Mouse (Mus musculus) hindbrain, embryonic 12.5 days (tissue): ENCODE measurements around the gene Spz1. TPM values are rescaled to one million over a fixed set of nuclear protein-coding genes. Genes with fewer than 3 reads are reported as not detected.
"Not testable (repeated sequence)": the region's sequence is repeated elsewhere in the genome, so short reads cannot be mapped to it uniquely, and the experiment has no call there.

Experiments used
- ATAC-seq: fragments of 200-750 bp; cut with Nextera tagmentation; 2 replicates; pipeline ENCODE4 v1.8.0; 2017; ENCODE audit warnings: moderate TSS enrichment; ENCODE audit not compliant: low FRiP score
- H3K27ac ChIP-seq: fragments of 300-500 bp; sonication (generic); 2 replicates; pipeline ENCODE4 v1.5.1; 2016; ENCODE audit warnings: mild to moderate bottlenecking
- H3K27me3 ChIP-seq: fragments of 300-500 bp; sonication (generic); 2 replicates; pipeline ENCODE4 v1.6.1; 2016; ENCODE audit warnings: mild to moderate bottlenecking
- H3K36me3 ChIP-seq: fragments of 300-500 bp; sonication (generic); 2 replicates; pipeline ENCODE4 v1.6.1; 2016; ENCODE audit warnings: mild to moderate bottlenecking
- H3K4me1 ChIP-seq: fragments of 300-500 bp; sonication (generic); 2 replicates; pipeline ENCODE4 v1.6.1; 2016
- H3K4me2 ChIP-seq: fragments of 300-500 bp; sonication (generic); replicated peaks from 2 replicates; pipeline ENCODE4 v1.6.1; 2016; ENCODE audit warnings: mild to moderate bottlenecking
- H3K4me3 ChIP-seq: fragments of 300-500 bp; sonication (generic); 2 replicates; pipeline ENCODE4 v1.5.1; 2016; ENCODE audit warnings: mild to moderate bottlenecking
- H3K9ac ChIP-seq: fragments of 300-500 bp; sonication (generic); 2 replicates; pipeline ENCODE4 v1.6.1; 2016; ENCODE audit warnings: mild to moderate bottlenecking, moderate library complexity
- H3K9me3 ChIP-seq: fragments of 300-500 bp; sonication (generic); replicated peaks from 2 replicates; pipeline ENCODE4 v1.6.1; 2016; ENCODE audit warnings: mild to moderate bottlenecking
- WGBS: fragments of 180-500 bp; shearing (Covaris S2); methylation state at CpG from one replicate; pipeline ENCODE4 v1.1.7; 2016; 5-methylcytosine and 5-hydroxymethylcytosine counted together
- polyA plus RNA-seq: library from polyadenylated mRNA; unstranded; fragments of >200 nt; fragmentation: Nextera tagmentation; extraction: Ambion mirVana; gene quantifications from 2 replicates; pipeline ENCODE4 v1.2.1, GENCODE M21; 2016

The Spz1 gene
- not detected in 2 replicates for polyA plus RNA-seq

DNA sequence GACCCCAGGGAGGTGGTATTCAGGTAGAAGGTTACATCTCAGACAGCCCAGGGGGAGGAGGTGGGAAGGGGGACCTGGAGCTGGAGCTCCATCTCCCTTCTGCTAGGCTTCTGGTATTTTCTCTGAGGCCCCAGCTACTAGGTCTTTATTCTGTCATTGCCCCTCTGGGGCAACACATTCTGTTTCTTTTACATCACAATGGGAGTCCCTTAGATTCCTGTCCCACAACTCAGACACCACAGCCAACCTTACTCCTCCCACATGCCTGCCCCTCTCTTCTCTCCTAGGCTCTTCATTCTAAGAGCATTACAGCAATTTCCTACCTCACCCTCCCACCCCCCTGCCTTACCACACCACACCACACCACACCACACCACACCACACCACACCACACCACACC is at the start of gene Spz1:
Spz1 (minus strand) TSS at position 101 of the 400 bp plus-strand sequence.
- Histone ChIP-seq H3K27ac (no peak within 1 kb of the TSS), H3K9me3 (no peaks in the 10 kb centered on the region), H3K36me3 (no peaks in the 10 kb centered on the region), H3K9ac (no peak within 1 kb of the TSS), H3K4me2 (no peak within 1 kb of the TSS), H3K4me3 (no peak within 1 kb of the TSS), H3K27me3 (no peaks in the 10 kb centered on the region), H3K4me1 (no peaks in the 10 kb centered on the region)
- no peak for ATAC-seq

DNA sequence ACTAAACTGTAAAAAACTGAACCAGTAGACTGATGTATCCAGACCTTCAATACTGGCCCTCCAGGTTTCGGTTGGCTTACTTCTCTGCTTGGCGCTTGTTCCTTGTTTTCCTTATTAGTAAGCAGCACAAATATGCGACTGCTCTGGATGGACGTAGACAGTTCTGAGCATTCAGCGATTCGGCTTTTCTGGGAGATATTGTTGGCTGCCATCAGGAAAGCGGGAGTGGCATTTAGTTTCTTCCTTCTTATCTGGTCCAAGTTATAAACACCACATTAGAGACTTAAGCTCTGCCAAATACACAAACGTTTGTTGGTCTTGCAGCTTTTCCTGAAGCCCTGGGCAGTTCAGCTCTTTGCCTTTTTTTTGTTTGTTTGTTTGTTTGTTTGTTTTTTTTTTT is 40.5 kb upstream of the Spz1 start:
- 94% methylated on average over 8 of the region's 8 CpGs for WGBS
- 0 out of 2 replicates have a peak, but pooled peaks cover 5% of the 10 kb centered on the region for H3K27me3 ChIP-seq
- H3K4me1 ChIP-seq = peaks cover 8% of the 10 kb centered on the region
- no peak overlapping the region for H3K9ac ChIP-seq
- no peak overlapping the region for H3K27ac ChIP-seq
- no peak for ATAC-seq
- H3K9me3 ChIP-seq = no peaks in the 10 kb centered on the region
- no peak overlapping the region for H3K4me3 ChIP-seq
- H3K36me3 ChIP-seq = no peaks in the 10 kb centered on the region
- no peak overlapping the region for H3K4me2 ChIP-seq

DNA sequence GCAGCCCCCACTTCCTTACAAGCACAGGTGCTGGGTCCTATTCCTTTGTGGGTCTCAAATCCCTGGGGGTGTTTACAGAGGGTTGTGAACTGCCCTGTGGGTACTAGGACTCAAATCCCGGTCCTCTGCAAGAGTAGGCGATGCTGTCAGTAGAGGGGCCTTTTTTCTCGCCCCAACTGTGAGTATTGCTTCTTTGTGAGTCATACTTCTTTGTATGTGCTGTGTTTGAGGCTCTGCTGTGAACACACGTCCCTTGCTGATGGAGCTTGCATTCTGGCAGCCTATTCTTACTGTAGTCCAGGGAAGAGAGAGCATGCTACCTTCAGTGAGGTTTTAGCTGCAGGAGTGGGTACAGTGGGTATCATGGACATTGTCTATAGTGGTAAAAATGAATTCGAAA is 39.2 kb upstream of the Spz1 start:
- Histone ChIP-seq H3K9ac (no peak overlapping the region), H3K4me2 (no peak overlapping the region), H3K4me1 (peaks cover 10% of the 10 kb centered on the region), H3K27ac (no peak overlapping the region), H3K36me3 (no peaks in the 10 kb centered on the region), H3K4me3 (no peak overlapping the region), H3K9me3 (no peaks in the 10 kb centered on the region), H3K27me3 (0 out of 2 replicates have a peak, but pooled peaks cover 5% of the 10 kb centered on the region)
- 83% methylated on average over 5 of the region's 5 CpGs for WGBS
- no peak for ATAC-seq

DNA sequence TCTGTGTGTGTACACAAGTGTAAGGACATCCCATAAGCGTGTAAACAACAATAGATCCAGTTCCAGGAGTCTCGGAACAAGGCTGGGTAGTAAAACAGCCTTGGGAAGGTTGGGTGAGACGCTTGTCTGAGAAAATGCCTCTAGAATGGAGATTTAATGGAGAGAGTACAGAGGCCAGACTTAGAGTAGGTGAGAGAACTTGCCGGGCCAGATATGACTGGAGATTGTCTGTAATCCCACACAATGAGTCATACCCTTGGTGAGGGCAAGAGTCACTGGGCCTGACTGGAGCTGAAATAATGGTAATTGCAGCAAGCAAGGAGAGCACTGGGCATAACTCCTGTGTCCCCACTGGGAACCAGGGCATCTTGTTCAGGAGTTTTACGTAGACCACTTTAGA is 37.1 kb upstream of the Spz1 start:
- Histone ChIP-seq H3K9ac (no peak overlapping the region), H3K36me3 (no peaks in the 10 kb centered on the region), H3K9me3 (no peaks in the 10 kb centered on the region), H3K27me3 (0 out of 2 replicates have a peak, but pooled peaks cover 5% of the 10 kb centered on the region), H3K4me2 (peak overlapping the region; percentile 87; the same call in 1 of the 2 replicates), H3K27ac (no peak overlapping the region), H3K4me3 (no peak overlapping the region), H3K4me1 (peaks cover 16% of the 10 kb centered on the region)
- WGBS = 85% methylated on average over 5 of the region's 5 CpGs
- no peak for ATAC-seq

DNA sequence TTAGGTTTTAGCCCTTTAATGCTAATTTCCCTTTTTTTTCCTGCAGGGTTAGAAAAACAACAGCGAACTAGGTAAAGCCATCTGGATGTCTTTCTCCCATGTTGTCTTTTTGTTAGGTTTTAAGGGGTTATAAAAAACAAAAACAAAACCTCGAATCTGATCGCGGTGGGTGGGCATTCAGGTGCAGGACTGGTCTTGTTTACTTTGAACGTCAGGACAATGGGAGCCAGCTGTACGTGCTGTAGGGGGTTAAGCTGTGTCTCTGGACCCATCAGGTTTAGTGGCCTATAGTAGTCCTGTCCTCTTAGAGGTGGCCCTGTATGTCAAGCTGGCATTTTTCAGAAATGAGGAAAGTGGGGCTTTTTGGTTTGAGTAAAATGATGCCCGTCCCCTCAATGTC is 35.9 kb upstream of the Spz1 start:
- Histone ChIP-seq H3K4me3 (peak overlapping the region; percentile 77), H3K27me3 (0 out of 2 replicates have a peak, but pooled peaks cover 5% of the 10 kb centered on the region), H3K27ac (no peak overlapping the region), H3K9ac (peak overlapping the region; percentile 82), H3K4me1 (peaks cover 16% of the 10 kb centered on the region), H3K9me3 (no peaks in the 10 kb centered on the region), H3K4me2 (peak overlapping the region; percentile 87), H3K36me3 (no peaks in the 10 kb centered on the region)
- ATAC-seq = no peak
- WGBS = 8% methylated on average over 7 of the region's 7 CpGs

DNA sequence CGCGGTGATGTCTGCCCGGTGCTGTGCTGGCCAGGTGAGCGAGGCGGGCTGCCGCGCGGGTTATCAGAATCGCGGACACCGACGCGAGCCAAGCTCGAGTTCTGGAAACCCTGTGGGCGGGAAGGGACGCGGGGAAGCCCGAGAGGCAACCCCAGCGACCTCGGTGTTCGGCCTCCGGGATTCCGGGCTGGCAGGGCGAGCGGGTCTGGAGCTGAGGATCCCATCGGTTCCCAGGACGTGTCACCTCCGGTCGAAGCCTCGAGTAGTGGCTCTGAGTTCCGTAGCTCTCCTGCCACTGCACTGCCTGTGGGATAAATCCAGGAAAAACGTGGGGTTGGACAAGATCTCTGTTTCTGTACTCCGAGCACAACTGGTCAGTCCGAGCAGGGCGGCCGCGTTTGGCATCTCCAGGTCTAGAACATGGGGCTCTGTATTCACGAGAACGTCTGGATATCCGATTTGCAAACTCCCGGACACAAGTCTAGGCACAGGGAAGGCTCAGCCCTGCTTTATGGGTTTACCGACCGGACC is 35.3 kb upstream of the Spz1 start:
- ATAC-seq = peak; percentile 74
- peak overlapping the region; percentile 82 for H3K9ac ChIP-seq
- 0 out of 2 replicates have a peak, but pooled peaks cover 5% of the 10 kb centered on the region for H3K27me3 ChIP-seq
- peak overlapping the region; percentile 81 for H3K27ac ChIP-seq
- peak overlapping the region; percentile 87 for H3K4me2 ChIP-seq
- H3K9me3 ChIP-seq = no peaks in the 10 kb centered on the region
- under 1% methylated on average over 43 of the region's 43 CpGs for WGBS
- H3K4me1 ChIP-seq = peaks cover 16% of the 10 kb centered on the region
- H3K36me3 ChIP-seq = no peaks in the 10 kb centered on the region
- peak overlapping the region; percentile 77 for H3K4me3 ChIP-seq

DNA sequence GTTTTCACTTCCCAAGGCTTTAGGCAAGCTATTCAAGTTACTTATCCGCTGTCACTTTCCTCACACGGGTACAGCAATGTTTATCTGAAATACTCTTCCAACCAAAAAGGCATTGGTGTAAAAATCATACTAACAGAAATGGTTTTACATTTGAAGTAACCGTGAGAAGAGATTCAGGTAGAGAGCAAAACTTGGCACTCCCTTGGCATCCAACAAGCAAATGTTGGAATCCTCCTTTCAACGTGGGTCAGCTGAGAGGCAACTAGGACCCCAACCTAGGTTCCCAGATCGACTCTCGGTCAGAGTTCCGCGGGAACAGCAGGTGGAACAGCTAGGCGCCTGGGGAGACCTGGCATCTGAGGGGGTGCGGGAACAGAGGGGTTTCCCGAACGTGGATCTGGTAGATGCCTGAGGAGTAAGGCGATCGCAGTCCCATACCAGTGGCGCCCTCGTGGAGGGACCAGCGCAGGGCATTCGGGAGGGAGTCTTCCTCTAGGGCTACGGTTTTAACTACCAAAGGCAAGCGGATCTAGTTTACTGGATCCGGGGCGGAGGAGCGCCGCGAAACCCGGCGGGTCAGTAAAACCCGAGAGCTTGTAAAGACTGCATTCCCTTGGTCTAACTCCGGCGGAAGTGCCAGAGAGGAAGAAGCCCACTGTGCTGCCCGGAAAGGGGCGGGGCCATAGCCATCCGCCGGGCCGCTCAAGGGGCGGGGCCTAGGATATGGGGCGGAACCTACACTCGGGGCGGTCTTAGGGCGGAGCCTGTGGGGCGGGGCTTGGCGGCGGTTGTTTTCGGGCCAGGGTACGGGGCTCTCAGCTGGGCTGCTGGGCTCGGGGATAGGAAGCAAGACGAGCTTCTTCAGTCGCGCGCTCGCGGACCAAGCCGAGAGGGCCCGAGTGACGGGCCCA is 34.6 kb upstream of the Spz1 start, which contains the start of gene Serinc5:
Serinc5 (plus strand) TSS at position 781 of the 911 bp plus-strand sequence.
- no peaks in the 10 kb centered on the region for H3K9me3 ChIP-seq
- H3K4me2 ChIP-seq = peak within 1 kb of the TSS; percentile 87
- H3K9ac ChIP-seq = peak within 1 kb of the TSS; percentile 82
- peak; percentile 99 for ATAC-seq
- H3K27me3 ChIP-seq = 0 out of 2 replicates have a peak, but pooled peaks cover 5% of the 10 kb centered on the region
- 1% methylated on average over 55 of the region's 55 CpGs for WGBS
- H3K4me3 ChIP-seq = peak within 1 kb of the TSS; percentile 77
- no peaks in the 10 kb centered on the region for H3K36me3 ChIP-seq
- H3K4me1 ChIP-seq = peaks cover 16% of the 10 kb centered on the region
- H3K27ac ChIP-seq = peak within 1 kb of the TSS; percentile 81

DNA sequence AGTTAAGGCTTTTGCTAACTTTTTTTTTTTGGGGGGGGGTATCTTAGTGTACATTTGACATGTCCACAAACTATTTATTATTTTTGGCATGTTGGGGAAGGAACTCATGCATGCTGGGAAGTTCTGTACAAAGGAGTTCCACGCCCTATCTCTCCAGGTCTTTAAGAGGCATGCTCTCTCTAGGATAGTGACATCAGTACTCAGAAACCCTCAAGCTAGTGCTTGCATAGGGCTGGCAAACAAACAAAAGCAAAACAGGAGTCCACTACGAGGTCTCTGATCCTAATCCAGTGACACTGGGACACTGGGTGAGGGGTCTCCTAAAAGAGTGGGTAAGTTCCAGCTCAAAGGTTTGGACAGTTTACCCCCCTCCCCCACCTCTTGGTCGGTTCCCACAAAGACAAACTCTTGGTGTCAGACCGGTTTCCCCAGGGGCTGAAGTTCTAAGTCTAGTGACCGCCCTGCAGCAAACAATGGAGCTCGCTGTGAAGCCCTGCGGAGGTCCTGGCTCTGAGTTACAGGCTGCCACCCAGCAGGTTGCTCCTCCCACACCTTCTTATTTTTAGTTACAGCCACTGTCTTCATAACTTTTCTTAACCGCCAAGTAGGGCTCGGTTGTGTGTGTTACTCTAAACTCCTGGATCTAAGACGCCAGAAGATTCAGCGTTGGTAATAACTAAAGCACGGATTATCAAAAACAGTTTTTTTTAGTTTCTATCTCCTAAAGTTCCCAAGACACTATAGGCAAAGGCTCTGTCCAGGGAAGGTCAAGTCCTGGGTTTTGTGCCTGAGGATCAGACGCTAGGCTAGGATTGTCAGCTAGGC is 33.7 kb upstream of the Spz1 start:
- Histone ChIP-seq H3K9me3 (no peaks in the 10 kb centered on the region), H3K4me1 (peaks cover 16% of the 10 kb centered on the region), H3K4me3 (peak overlapping the region; percentile 77), H3K27me3 (0 out of 2 replicates have a peak, but pooled peaks cover 5% of the 10 kb centered on the region), H3K36me3 (no peaks in the 10 kb centered on the region), H3K27ac (peak overlapping the region; percentile 35), H3K9ac (no peak overlapping the region), H3K4me2 (peak overlapping the region; percentile 87)
- WGBS = 13% methylated on average over 13 of the region's 13 CpGs
- no peak for ATAC-seq

DNA sequence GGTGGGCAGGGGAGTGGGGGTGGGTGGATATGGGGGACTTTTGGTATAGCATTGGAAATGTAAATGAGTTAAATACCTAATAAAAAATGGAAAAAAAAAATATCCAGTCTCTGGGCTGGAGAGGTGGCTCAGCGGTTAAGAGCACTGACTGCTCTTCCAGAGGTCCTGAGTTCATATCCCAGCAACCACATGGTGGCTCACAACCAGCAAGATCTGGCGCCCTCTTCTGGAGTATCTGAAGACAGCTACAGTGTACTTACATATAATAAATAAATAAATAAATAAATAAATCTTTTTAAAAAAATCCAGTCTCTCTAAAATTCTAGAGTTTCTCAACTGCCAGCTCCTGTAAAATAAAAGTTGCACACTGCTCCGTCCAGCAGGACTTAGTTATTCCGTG is 29.3 kb upstream of the Spz1 start:
- H3K27me3 ChIP-seq, H3K4me3 ChIP-seq, H3K9me3 ChIP-seq, H3K36me3 ChIP-seq, H3K4me1 ChIP-seq, H3K9ac ChIP-seq, H3K27ac ChIP-seq, H3K4me2 ChIP-seq, ATAC-seq: not testable (repeated sequence)
- 82% methylated on average over 4 of the region's 4 CpGs for WGBS

DNA sequence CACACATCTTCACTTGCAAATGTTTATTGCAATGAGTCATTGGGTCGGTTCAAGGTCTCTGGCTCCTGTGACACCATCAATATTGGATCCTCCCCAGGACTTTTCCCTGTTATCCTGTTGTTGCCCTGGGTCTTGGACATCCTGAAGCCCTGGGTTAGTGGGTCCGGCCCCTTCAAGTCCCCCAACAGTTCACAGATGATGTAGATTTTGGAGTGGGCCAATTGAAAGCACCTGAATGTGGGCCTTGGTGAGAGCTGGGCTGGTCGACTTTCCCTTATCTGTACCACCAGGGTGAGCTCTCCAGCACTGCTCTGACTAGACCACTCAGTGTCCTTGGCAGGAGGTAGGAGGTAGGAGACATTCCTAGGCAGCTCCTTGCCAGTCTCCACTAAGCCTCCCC is 19.5 kb upstream of the Spz1 start:
- 63% methylated on average over 3 of the region's 3 CpGs for WGBS
- Histone ChIP-seq H3K9ac (no peak overlapping the region), H3K27me3 (no peaks in the 10 kb centered on the region), H3K9me3 (no peaks in the 10 kb centered on the region), H3K27ac (no peak overlapping the region), H3K4me3 (no peak overlapping the region), H3K36me3 (no peaks in the 10 kb centered on the region), H3K4me2 (no peak overlapping the region), H3K4me1 (peaks cover 18% of the 10 kb centered on the region)
- no peak for ATAC-seq

DNA sequence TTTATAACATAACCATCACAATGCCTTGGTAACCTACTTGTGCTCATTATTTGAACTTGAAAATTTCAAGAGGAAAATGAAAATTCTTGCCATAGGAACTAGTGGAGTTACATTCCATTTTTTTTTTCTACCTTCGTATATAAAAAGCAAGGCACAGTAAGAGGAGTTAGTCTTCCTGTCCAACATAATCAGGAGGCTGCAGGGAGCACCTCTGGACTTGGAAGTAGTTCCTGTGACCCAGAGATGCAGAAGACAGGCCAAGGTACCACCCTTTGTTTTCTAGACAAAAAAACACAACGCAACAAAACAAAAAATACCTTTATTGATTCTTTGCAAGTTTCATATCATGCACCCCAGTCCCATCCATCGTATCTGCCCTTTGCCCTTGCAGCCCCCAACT is 18.9 kb upstream of the Spz1 start:
- Histone ChIP-seq H3K4me3 (no peak overlapping the region), H3K9me3 (no peaks in the 10 kb centered on the region), H3K27ac (no peak overlapping the region), H3K4me1 (peaks cover 18% of the 10 kb centered on the region), H3K9ac (no peak overlapping the region), H3K4me2 (no peak overlapping the region), H3K27me3 (no peaks in the 10 kb centered on the region), H3K36me3 (no peaks in the 10 kb centered on the region)
- no peak for ATAC-seq
- 88% methylated on average over 3 of the region's 3 CpGs for WGBS

DNA sequence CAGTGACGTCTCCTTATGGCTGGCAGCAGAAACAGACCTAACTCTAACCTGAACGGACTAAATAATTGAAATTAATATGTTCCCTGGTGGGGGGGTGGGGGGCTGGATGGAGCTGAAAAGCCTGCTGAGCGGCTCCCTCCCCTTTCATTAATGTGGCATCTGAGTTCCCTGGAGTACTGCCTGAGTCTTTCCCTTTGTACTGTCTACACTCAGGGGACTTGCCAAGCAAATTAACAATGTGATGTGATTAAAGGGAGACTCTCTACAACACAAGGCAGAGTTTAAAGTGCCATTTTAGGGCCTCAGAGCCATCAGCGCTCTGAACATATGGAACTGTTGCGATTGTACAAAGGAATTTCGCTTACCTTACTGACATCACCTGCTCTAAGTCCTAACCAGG is 18.5 kb upstream of the Spz1 start:
- H3K27me3 ChIP-seq = no peaks in the 10 kb centered on the region
- peaks cover 18% of the 10 kb centered on the region for H3K4me1 ChIP-seq
- peak; percentile 66; the same call in 1 of the 2 replicates for ATAC-seq
- H3K27ac ChIP-seq = no peak overlapping the region
- no peaks in the 10 kb centered on the region for H3K9me3 ChIP-seq
- 36% methylated on average over 6 of the region's 6 CpGs for WGBS
- H3K9ac ChIP-seq = no peak overlapping the region
- no peak overlapping the region for H3K4me2 ChIP-seq
- H3K36me3 ChIP-seq = no peaks in the 10 kb centered on the region
- H3K4me3 ChIP-seq = no peak overlapping the region
